Mouse (Mus musculus) embryonic facial prominence, embryonic 14.5 days (tissue): Measurements from ENCODE around the gene Kif3c. TPM values are rescaled to one million over a fixed set of nuclear protein-coding genes. Genes with fewer than 3 reads are reported as not detected.

ENCODE experiments used
- ATAC-seq: fragments of 200-750 bp; cut with Nextera tagmentation; 2 replicates; pipeline ENCODE4 v1.8.0; 2017; ENCODE audit warnings: low read depth, moderate number of reproducible peaks, moderate TSS enrichment
- DNase-seq: peaks from one replicate; pipeline ENCODE4 v3.0.0-alpha.2; 2015; ENCODE audit warnings: low spot score
- H3K27ac ChIP-seq: fragments of 300-500 bp; sonication (generic); replicated peaks from 2 replicates; pipeline ENCODE4 v1.5.1; 2014; ENCODE audit warnings: low read depth, mild to moderate bottlenecking, low read length, moderate library complexity
- H3K27me3 ChIP-seq: fragments of 300-500 bp; sonication (generic); replicated peaks from 2 replicates; pipeline ENCODE4 v1.6.1; 2014; ENCODE audit warnings: low read length; ENCODE audit not compliant: control insufficient read depth, insufficient read depth
- H3K36me3 ChIP-seq: fragments of 300-500 bp; sonication (generic); 2 replicates; pipeline ENCODE4 v1.6.1; 2014; ENCODE audit warnings: low read length, mixed read lengths; ENCODE audit not compliant: control insufficient read depth, insufficient read depth
- H3K4me1 ChIP-seq: fragments of 300-500 bp; sonication (generic); 2 replicates; pipeline ENCODE4 v1.6.1; 2014; ENCODE audit warnings: antibody characterized with exemption, low read length; ENCODE audit not compliant: control insufficient read depth, insufficient read depth
- H3K4me2 ChIP-seq: fragments of 300-500 bp; sonication (generic); 2 replicates; pipeline ENCODE4 v1.6.1; 2014; ENCODE audit warnings: low read depth, mild to moderate bottlenecking, low read length, moderate library complexity, mixed read lengths
- H3K4me3 ChIP-seq: fragments of 300-500 bp; sonication (generic); 2 replicates; pipeline ENCODE4 v1.5.1; 2014; ENCODE audit warnings: low read depth, mild to moderate bottlenecking, low read length
- H3K9ac ChIP-seq: fragments of 300-500 bp; sonication (generic); 2 replicates; pipeline ENCODE4 v1.6.1; 2014; ENCODE audit warnings: low read depth, mild to moderate bottlenecking, low read length, moderate library complexity, mixed read lengths
- H3K9me3 ChIP-seq: fragments of 300-500 bp; sonication (generic); 2 replicates; pipeline ENCODE4 v1.6.1; 2016; ENCODE audit warnings: low read length; ENCODE audit not compliant: control insufficient read depth
- WGBS: fragments of 180-500 bp; shearing (Covaris S2); extraction: QIAGEN DNeasy Blood & Tissue Kit; methylation state at CpG from one replicate; pipeline ENCODE4 v1.1.7; 2014; 5-methylcytosine and 5-hydroxymethylcytosine counted together
- polyA plus RNA-seq: library from polyadenylated mRNA; unstranded; fragments of >200 nt; fragmentation: Nextera tagmentation; extraction: Ambion mirVana; gene quantifications from 2 replicates; pipeline ENCODE4 v1.2.1, GENCODE M21; 2014

The Kif3c gene
- polyA plus RNA-seq, 1 experiment from 2014 or later, result 11.1 TPM

DNA sequence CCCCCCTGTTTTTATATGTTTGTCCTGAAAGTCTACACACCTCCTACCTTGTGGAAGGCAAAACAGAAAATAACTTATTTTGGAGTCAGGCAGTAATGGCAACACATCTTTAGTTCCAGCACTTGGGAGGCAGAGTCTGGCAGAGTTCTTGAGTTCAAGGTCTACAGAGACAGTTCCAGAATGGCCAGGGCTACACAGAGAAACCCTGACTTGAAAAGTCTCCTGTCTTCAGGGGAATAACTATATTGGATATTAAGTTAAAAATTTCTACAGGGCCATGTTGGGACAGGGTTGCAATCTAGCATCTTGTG lies 65.5 kb downstream of the Kif3c start:
- Histone ChIP-seq H3K4me1 (peaks cover 4% of the 10 kb centered on the region; the same call in 1 of the 2 replicates), H3K9ac (no peak overlapping the region), H3K36me3 (peaks cover 14% of the 10 kb centered on the region; the same call in 1 of the 2 replicates), H3K27ac (no peak overlapping the region), H3K4me3 (no peak overlapping the region), H3K9me3 (no peaks in the 10 kb centered on the region), H3K27me3 (no peaks in the 10 kb centered on the region), H3K4me2 (no peak overlapping the region)
- DNase-seq (no peak), ATAC-seq (no peak)

DNA sequence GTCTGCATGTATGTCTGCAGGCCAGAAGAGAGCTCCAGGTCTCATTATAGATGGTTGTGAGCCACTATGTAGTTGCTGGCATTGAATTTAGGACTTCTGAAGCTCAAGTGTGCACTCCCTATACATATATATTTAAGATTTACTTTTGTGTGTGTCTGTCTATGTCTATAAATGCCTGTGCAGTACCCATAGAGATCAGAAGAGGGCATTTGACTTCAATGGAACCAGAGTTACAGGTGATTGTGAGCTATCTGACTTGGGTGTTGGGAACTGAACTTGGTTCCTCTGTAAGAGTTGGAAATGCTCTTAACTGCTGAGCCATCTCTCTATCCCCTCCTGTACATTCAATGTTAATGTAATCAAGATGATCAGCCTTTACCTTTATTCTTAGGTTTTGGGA lies 66.1 kb downstream of the Kif3c start:
- Histone ChIP-seq H3K27me3 (no peaks in the 10 kb centered on the region), H3K36me3 (peaks cover 14% of the 10 kb centered on the region; the same call in 1 of the 2 replicates), H3K4me1 (no peaks in the 10 kb centered on the region), H3K4me3 (no peak overlapping the region), H3K9ac (no peak overlapping the region), H3K9me3 (no peaks in the 10 kb centered on the region), H3K27ac (no peak overlapping the region), H3K4me2 (no peak overlapping the region)
- ATAC-seq (no peak), DNase-seq (no peak)

DNA sequence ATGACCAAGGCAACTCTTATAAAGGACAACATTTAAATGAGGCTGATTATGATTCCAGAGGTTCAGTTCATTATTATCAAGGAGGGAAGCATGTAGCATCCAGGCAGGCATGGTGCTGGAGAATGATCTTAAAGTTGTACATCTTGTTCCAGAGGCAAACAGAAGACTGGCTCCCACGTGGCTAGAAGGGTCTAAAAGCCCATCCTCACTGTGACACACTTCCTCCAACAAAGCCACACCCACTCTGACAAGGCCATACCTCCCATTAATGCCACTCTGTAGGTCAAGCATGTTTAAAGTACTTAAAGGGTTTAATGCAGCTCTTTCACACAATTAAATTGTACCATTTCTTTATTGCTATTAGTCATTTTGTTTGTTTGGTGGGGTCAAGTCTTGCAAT lies 68.8 kb downstream of the Kif3c start:
- Histone ChIP-seq H3K9ac (no peak overlapping the region), H3K4me3 (no peak overlapping the region), H3K27me3 (no peaks in the 10 kb centered on the region), H3K4me2 (no peak overlapping the region), H3K27ac (no peak overlapping the region), H3K9me3 (no peaks in the 10 kb centered on the region), H3K36me3 (peaks cover 14% of the 10 kb centered on the region; the same call in 1 of the 2 replicates), H3K4me1 (no peaks in the 10 kb centered on the region)
- DNase-seq, result no peak
- ATAC-seq, result no peak
- WGBS, result 56% methylated on average over 1 of the region's 1 CpGs

DNA sequence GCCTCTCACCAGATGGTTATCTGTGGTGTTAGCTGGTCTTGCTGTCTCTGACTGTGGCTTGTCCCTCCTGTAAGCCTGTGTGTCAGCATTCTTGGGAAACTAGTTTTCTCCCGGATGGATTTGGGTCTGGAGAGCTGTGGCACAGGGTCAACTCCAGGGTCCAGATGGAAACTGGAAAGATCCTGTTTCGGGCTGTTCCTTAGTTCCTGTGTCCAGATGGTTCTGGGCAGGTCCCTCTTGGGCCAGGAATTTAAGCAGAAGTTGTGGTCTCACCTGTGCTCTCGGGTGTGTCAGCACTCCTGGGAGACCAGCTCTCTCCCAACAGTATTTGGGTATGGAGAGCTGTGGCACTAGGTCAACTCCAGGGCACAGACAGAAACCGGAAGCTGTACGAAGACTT lies 71.5 kb downstream of the Kif3c start:
- no peaks in the 10 kb centered on the region for H3K4me1 ChIP-seq
- H3K9me3 ChIP-seq, result no peaks in the 10 kb centered on the region
- no peak overlapping the region for H3K4me2 ChIP-seq
- no peak overlapping the region for H3K4me3 ChIP-seq
- ATAC-seq (no peak), DNase-seq (no peak)
- H3K27me3 ChIP-seq, result no peaks in the 10 kb centered on the region
- no peak overlapping the region for H3K9ac ChIP-seq
- peaks cover 8% of the 10 kb centered on the region; the same call in 1 of the 2 replicates for H3K36me3 ChIP-seq
- H3K27ac ChIP-seq, result no peak overlapping the region
- 80% methylated on average over 5 of the region's 5 CpGs for WGBS

DNA sequence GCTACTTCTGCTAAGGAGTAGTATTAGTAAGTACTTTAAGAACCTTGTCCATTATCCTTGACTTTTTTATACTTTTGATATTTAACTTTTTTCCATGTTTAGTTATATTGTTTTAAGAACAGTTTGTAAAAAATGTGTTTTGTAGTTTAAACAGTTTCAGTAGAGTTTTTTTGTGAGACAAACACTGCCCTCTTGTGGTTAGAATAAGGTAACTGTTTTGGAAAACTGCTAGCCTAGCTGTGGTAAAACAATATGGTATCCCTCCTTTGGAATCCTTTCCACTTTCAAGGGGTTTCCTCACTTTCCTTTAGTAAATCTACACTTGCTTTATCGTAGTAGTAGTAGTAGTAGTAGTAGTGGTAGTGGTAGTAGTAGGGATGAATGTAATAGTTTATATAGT lies 72.9 kb downstream of the Kif3c start:
- WGBS, result 97% methylated on average over 1 of the region's 1 CpGs
- H3K4me2 ChIP-seq, result no peak overlapping the region
- H3K9me3 ChIP-seq, result no peaks in the 10 kb centered on the region
- H3K4me3 ChIP-seq, result no peak overlapping the region
- no peak for DNase-seq
- H3K4me1 ChIP-seq, result no peaks in the 10 kb centered on the region
- ATAC-seq, result no peak
- peaks cover 9% of the 10 kb centered on the region for H3K36me3 ChIP-seq
- no peak overlapping the region for H3K9ac ChIP-seq
- H3K27ac ChIP-seq, result no peak overlapping the region
- H3K27me3 ChIP-seq, result no peaks in the 10 kb centered on the region

DNA sequence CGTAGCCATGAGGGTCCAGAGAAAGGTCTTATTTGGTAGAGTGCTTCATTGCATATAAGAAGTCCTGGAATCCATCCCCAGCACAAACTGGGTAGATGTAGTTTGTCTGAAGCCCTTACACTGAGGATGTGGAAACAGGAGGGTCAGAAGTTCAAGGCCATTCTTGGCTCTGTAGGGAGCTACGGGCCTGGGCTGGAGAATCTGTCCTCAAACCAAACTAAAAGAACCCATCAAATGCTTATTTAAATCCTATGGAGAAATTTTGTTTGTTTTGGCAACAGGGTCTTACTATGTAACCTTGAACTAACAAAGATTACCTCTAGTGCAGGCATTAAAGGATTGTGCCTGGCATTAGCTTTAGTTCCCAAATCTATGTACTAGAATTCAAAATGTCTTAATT lies 76.0 kb downstream of the Kif3c start:
- DNase-seq (no peak), ATAC-seq (no peak)
- WGBS, result 88% methylated on average over 2 of the region's 2 CpGs
- no peak overlapping the region for H3K27ac ChIP-seq
- no peak overlapping the region for H3K9ac ChIP-seq
- no peaks in the 10 kb centered on the region for H3K27me3 ChIP-seq
- H3K36me3 ChIP-seq, result peaks cover 7% of the 10 kb centered on the region; the same call in 1 of the 2 replicates
- no peak overlapping the region for H3K4me3 ChIP-seq
- no peaks in the 10 kb centered on the region for H3K9me3 ChIP-seq
- no peak overlapping the region for H3K4me2 ChIP-seq
- no peaks in the 10 kb centered on the region for H3K4me1 ChIP-seq

DNA sequence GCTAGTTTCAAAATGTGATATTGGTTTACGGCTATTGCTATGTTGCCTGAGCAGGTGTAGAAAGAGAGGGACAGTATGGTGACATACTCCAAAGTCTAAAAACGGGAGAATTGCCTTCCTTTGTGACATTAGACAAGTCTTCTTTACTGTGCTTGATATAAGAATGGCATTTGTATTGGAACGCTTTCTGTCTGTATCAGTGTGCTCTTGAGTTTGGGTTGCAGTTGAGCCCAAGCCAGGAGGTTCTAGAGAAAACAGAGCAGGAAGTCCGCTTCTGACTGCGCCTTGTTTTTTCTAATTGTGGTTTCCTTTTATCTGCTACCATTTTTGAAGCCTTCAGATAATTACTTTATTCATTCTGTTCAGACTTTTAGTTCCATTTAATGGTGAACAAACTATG lies 76.4 kb downstream of the Kif3c start:
- peaks cover 7% of the 10 kb centered on the region; the same call in 1 of the 2 replicates for H3K36me3 ChIP-seq
- H3K4me1 ChIP-seq, result no peaks in the 10 kb centered on the region
- no peaks in the 10 kb centered on the region for H3K27me3 ChIP-seq
- no peak overlapping the region for H3K27ac ChIP-seq
- H3K9me3 ChIP-seq, result no peaks in the 10 kb centered on the region
- no peak overlapping the region for H3K9ac ChIP-seq
- DNase-seq (no peak), ATAC-seq (no peak)
- 78% methylated on average over 5 of the region's 5 CpGs for WGBS
- H3K4me3 ChIP-seq, result no peak overlapping the region
- no peak overlapping the region for H3K4me2 ChIP-seq

DNA sequence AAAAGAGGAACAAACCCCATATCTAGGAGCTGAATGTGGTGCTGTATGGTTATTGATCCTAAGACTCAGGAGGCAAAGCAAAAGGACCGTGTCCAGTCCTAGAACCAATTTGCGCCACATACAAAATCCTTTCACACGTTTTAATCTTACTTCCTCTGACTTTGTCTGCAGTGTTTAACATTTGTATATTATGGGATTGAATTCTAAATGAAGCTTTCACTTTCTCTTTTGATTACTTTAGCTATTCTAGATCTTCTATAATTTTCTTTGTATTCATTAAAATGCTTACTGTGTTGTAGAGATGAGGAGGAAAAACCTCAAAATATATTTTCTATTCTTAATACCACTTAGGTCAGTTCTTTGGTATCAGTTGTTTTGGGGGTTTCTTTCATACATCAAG lies 88.6 kb downstream of the Kif3c start:
- no peak overlapping the region for H3K4me3 ChIP-seq
- no peak overlapping the region for H3K9ac ChIP-seq
- H3K9me3 ChIP-seq, result no peaks in the 10 kb centered on the region
- H3K27ac ChIP-seq, result no peak overlapping the region
- DNase-seq, result no peak
- no peak overlapping the region for H3K4me2 ChIP-seq
- ATAC-seq, result no peak
- peaks cover 49% of the 10 kb centered on the region for H3K36me3 ChIP-seq
- 90% methylated on average over 3 of the region's 3 CpGs for WGBS
- no peaks in the 10 kb centered on the region for H3K27me3 ChIP-seq
- no peaks in the 10 kb centered on the region for H3K4me1 ChIP-seq
